Mouse (Mus musculus): ENCODE measurements at regions not wholly inside any gene's neighbourhood (a gene's known extent, or its start where the extent isn't known, plus 50 kb on each side); places are given as distances from the start of the nearest gene placed in this dataset.

DNA sequence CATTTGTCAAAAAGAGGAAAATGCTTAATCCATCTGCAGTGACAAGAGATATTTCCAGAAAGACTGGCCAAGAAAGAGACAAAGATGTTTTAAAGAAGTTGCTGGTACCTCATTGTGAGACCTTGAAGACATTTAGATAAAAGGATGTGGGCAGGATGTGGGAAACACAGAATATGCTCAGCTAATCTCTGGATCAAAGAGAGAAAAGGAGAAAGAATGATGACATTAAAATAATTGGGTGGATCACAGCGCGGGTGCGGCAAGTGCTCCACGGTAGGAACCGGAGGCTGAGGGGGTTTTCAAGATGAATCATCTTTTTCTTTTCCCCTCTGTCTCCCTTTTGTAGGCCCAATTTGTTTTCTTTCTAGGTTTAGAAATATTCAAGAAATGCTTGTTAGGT is 263.0 kb upstream of the Id2 start:
- no peak for ATAC-seq (ENCODE audit: low read depth)
- no peak overlapping the region for H3K4me3 ChIP-seq (ENCODE audit: low read depth, low read length)
- H3K27ac ChIP-seq (ENCODE audit: low read length), result no peak overlapping the region
- no peaks in the 10 kb centered on the region for H3K27me3 ChIP-seq (ENCODE audit: control insufficient read depth, insufficient read depth, low read depth, low read length)
- no peaks in the 10 kb centered on the region for H3K9me3 ChIP-seq (replicated peaks; ENCODE audit: control insufficient read depth, low read length)
- WGBS (ENCODE audit: insufficient replicate concordance), result 84% methylated on average over 5 of the region's 5 CpGs
- no peak overlapping the region for H3K9ac ChIP-seq (ENCODE audit: low read depth, low read length)
- no peaks in the 10 kb centered on the region for H3K36me3 ChIP-seq (ENCODE audit: control insufficient read depth, insufficient read depth)
- no peak overlapping the region for H3K4me2 ChIP-seq (ENCODE audit: low read depth, low read length)
- no peaks in the 10 kb centered on the region for H3K4me1 ChIP-seq (ENCODE audit: control insufficient read depth, low read depth, low read length)

DNA sequence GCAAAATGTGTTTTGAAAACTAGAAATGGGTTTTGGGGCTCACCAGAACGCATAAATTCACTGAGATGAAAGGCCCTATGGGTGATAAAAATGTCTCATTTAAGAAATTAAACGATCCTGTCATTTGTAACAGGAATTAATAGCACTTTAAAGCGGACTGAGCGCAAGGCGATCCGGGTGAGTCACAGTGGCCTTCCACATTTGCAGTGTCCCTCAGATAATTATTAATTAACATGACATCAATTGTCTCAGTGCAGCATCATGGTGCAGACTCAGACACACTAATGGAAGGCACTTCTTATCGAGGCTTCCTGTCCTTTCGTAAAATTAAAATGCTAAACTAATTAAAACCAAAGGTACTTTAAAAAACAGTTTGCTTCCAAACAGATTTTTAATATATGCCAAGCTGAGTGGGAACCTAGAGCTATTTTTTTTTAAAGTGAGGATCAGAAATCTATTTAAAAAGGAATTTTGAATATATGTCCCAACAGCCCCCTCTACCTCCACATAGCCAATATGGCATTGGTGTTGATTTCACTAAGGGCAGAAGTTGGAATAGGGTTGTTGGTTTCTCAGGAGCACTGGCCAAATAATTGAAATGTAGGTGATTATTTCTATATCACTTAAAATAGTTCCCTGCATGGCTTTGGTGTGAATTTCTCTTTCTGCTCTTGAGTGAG is 262.0 kb upstream of the Id2 start:
- no peak overlapping the region for H3K4me2 ChIP-seq (ENCODE audit: low read depth, low read length)
- no peaks in the 10 kb centered on the region for H3K4me1 ChIP-seq (ENCODE audit: control insufficient read depth, low read depth, low read length)
- no peak overlapping the region for H3K27ac ChIP-seq (ENCODE audit: low read length)
- no peak overlapping the region for H3K4me3 ChIP-seq (ENCODE audit: low read depth, low read length)
- no peak for ATAC-seq (ENCODE audit: low read depth)
- no peaks in the 10 kb centered on the region for H3K36me3 ChIP-seq (ENCODE audit: control insufficient read depth, insufficient read depth)
- H3K9me3 ChIP-seq (replicated peaks; ENCODE audit: control insufficient read depth, low read length), result no peaks in the 10 kb centered on the region
- H3K9ac ChIP-seq (ENCODE audit: low read depth, low read length), result no peak overlapping the region
- no peaks in the 10 kb centered on the region for H3K27me3 ChIP-seq (ENCODE audit: control insufficient read depth, insufficient read depth, low read depth, low read length)
- WGBS (ENCODE audit: insufficient replicate concordance), result 68% methylated on average over 8 of the region's 8 CpGs

- H3K27me3 ChIP-seq (ENCODE audit: control insufficient read depth, insufficient read depth, low read depth, low read length), result no peaks in the 10 kb centered on the region
- no peak overlapping the region for H3K4me3 ChIP-seq (ENCODE audit: low read depth, low read length)
- 79% methylated on average over 2 of the region's 2 CpGs for WGBS (ENCODE audit: insufficient replicate concordance)
- no peak overlapping the region for H3K4me2 ChIP-seq (ENCODE audit: low read depth, low read length)
- no peak for ATAC-seq (ENCODE audit: low read depth)
- H3K27ac ChIP-seq (ENCODE audit: low read length), result no peak overlapping the region
- no peaks in the 10 kb centered on the region for H3K9me3 ChIP-seq (replicated peaks; ENCODE audit: control insufficient read depth, low read length)
- no peaks in the 10 kb centered on the region for H3K36me3 ChIP-seq (ENCODE audit: control insufficient read depth, insufficient read depth)
- no peaks in the 10 kb centered on the region for H3K4me1 ChIP-seq (ENCODE audit: control insufficient read depth, low read depth, low read length)
- H3K9ac ChIP-seq (ENCODE audit: low read depth, low read length), result no peak overlapping the region
These were observed 259.8 kb upstream of the Id2 start for GRCm38 (mm10) chr12:25356774-25357173.

DNA sequence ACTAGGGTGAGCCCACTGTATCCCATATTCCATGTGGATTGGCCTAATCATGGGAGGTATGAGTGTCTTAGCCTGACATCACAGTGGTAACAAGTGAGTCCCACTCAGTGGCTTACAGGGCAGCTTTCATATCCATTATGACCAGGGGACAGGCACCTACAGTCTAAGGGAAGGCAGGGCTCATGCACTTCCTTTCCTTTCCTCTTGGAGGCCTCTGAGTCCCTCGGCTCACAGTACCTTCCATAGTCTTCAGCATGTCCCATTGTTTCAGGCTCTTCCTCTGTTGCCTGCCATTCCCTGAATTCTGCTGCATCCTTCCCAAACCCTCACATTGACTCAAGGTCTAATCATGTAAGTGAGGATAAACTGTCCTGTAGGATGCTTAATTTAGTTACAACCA is 258.3 kb upstream of the Id2 start:
- Histone ChIP-seq H3K9me3 (replicated peaks; ENCODE audit: control insufficient read depth, low read length) (no peaks in the 10 kb centered on the region), H3K4me2 (ENCODE audit: low read depth, low read length) (no peak overlapping the region), H3K9ac (ENCODE audit: low read depth, low read length) (no peak overlapping the region), H3K27ac (ENCODE audit: low read length) (no peak overlapping the region), H3K4me3 (ENCODE audit: low read depth, low read length) (no peak overlapping the region), H3K27me3 (ENCODE audit: control insufficient read depth, insufficient read depth, low read depth, low read length) (no peaks in the 10 kb centered on the region), H3K36me3 (ENCODE audit: control insufficient read depth, insufficient read depth) (no peaks in the 10 kb centered on the region), H3K4me1 (ENCODE audit: control insufficient read depth, low read depth, low read length) (no peaks in the 10 kb centered on the region)
- WGBS (ENCODE audit: insufficient replicate concordance), result 47% methylated on average over 1 of the region's 1 CpGs
- ATAC-seq (ENCODE audit: low read depth), result no peak

DNA sequence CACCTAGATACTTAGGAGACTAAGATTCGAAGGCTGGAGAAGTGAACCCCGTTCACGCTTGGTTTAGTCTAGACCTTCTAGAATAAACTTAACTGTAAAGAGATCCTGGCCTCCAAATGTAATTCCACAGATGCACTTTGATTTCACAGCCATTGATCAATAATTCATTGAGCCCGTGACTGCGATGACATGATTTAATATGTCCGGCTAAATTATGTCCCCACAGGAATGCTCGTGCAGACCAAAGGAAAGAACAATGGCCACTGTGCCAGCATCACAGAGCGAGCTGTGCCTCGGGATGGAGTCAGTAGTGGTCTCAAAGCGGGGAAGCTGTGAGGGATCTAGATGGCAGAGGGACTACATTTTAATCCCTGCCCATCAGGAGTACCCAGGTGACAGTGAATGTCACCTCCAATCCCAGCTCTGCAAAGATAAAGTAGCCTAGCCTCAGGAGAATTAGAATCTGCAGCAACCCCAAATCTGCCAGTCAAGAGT is 256.5 kb upstream of the Id2 start:
- WGBS (ENCODE audit: insufficient replicate concordance), result 73% methylated on average over 10 of the region's 10 CpGs
- no peaks in the 10 kb centered on the region for H3K4me1 ChIP-seq (ENCODE audit: control insufficient read depth, low read depth, low read length)
- no peak overlapping the region for H3K27ac ChIP-seq (ENCODE audit: low read length)
- no peaks in the 10 kb centered on the region for H3K27me3 ChIP-seq (ENCODE audit: control insufficient read depth, insufficient read depth, low read depth, low read length)
- ATAC-seq (ENCODE audit: low read depth), result no peak
- no peaks in the 10 kb centered on the region for H3K36me3 ChIP-seq (ENCODE audit: control insufficient read depth, insufficient read depth)
- H3K9ac ChIP-seq (ENCODE audit: low read depth, low read length), result no peak overlapping the region
- no peak overlapping the region for H3K4me3 ChIP-seq (ENCODE audit: low read depth, low read length)
- no peaks in the 10 kb centered on the region for H3K9me3 ChIP-seq (replicated peaks; ENCODE audit: control insufficient read depth, low read length)
- no peak overlapping the region for H3K4me2 ChIP-seq (ENCODE audit: low read depth, low read length)

DNA sequence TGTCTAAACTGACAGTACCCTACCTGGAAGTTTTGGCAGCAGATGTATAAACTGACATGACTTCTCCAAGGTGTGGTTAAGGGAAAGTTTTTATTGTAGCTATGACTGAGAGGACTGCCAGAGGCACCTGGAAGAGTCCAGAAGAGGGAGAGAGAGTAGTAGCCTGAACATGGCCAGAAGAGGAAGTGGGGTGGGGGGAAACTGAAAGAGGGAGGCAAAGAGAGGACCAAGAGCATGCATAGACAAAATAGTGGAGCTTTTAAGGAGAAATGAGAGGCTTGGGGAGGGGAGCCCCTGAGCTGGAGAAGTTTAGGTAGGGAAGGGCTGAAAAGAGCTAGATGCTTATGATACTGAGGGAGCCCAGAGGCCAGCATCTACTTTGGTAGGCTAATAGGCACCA is 255.2 kb upstream of the Id2 start:
- H3K9me3 ChIP-seq (replicated peaks; ENCODE audit: control insufficient read depth, low read length), result no peaks in the 10 kb centered on the region
- H3K4me2 ChIP-seq (ENCODE audit: low read depth, low read length), result no peak overlapping the region
- H3K27me3 ChIP-seq (ENCODE audit: control insufficient read depth, insufficient read depth, low read depth, low read length), result no peaks in the 10 kb centered on the region
- no peak overlapping the region for H3K9ac ChIP-seq (ENCODE audit: low read depth, low read length)
- no peak for ATAC-seq (ENCODE audit: low read depth)
- no peak overlapping the region for H3K4me3 ChIP-seq (ENCODE audit: low read depth, low read length)
- H3K4me1 ChIP-seq (ENCODE audit: control insufficient read depth, low read depth, low read length), result no peaks in the 10 kb centered on the region
- H3K36me3 ChIP-seq (ENCODE audit: control insufficient read depth, insufficient read depth), result no peaks in the 10 kb centered on the region
- H3K27ac ChIP-seq (ENCODE audit: low read length), result no peak overlapping the region

GRCm38 (mm10) chr12:25344354-25344753 is 247.4 kb upstream of the Id2 start:
- Histone ChIP-seq H3K9ac (ENCODE audit: low read depth, low read length) (no peak overlapping the region), H3K4me2 (ENCODE audit: low read depth, low read length) (no peak overlapping the region), H3K9me3 (replicated peaks; ENCODE audit: control insufficient read depth, low read length) (no peaks in the 10 kb centered on the region), H3K4me1 (ENCODE audit: control insufficient read depth, low read depth, low read length) (no peaks in the 10 kb centered on the region), H3K36me3 (ENCODE audit: control insufficient read depth, insufficient read depth) (no peaks in the 10 kb centered on the region), H3K27ac (ENCODE audit: low read length) (no peak overlapping the region), H3K4me3 (ENCODE audit: low read depth, low read length) (no peak overlapping the region), H3K27me3 (ENCODE audit: control insufficient read depth, insufficient read depth, low read depth, low read length) (no peaks in the 10 kb centered on the region)
- ATAC-seq (ENCODE audit: low read depth), result no peak
- WGBS (ENCODE audit: insufficient replicate concordance), result 80% methylated on average over 17 of the region's 17 CpGs

- Histone ChIP-seq H3K9me3 (replicated peaks; ENCODE audit: control insufficient read depth, low read length) (no peaks in the 10 kb centered on the region), H3K36me3 (ENCODE audit: control insufficient read depth, insufficient read depth) (no peaks in the 10 kb centered on the region), H3K9ac (ENCODE audit: low read depth, low read length) (no peak overlapping the region), H3K27me3 (ENCODE audit: control insufficient read depth, insufficient read depth, low read depth, low read length) (no peaks in the 10 kb centered on the region), H3K27ac (ENCODE audit: low read length) (no peak overlapping the region), H3K4me2 (ENCODE audit: low read depth, low read length) (no peak overlapping the region), H3K4me1 (ENCODE audit: control insufficient read depth, low read depth, low read length) (no peaks in the 10 kb centered on the region), H3K4me3 (ENCODE audit: low read depth, low read length) (no peak overlapping the region)
- no peak for ATAC-seq (ENCODE audit: low read depth)
- 37% methylated on average over 1 of the region's 1 CpGs for WGBS (ENCODE audit: insufficient replicate concordance)
These were observed 241.8 kb upstream of the Id2 start for GRCm38 (mm10) chr12:25338771-25339170.

DNA sequence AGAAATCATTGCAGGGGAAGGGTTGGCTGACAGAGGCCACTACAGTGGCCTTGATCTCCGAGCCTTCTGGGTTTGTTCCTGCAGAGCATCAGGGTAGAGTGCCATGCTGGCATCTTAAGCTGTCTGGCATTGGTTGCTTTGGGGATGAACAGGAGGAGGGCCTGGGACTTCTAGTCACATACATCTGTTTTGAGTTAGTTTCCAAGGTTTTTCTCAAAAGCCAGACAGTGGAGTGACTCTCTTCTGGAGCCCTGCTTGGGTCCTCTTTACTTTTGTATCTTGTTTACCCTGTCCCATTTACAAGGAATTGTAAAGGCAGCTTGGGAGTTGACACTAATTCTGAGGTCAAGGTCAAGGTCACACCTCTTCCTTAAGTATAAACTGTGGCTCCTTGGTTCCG is 239.0 kb upstream of the Id2 start:
- H3K27me3 ChIP-seq (ENCODE audit: control insufficient read depth, insufficient read depth, low read depth, low read length), result no peaks in the 10 kb centered on the region
- H3K4me3 ChIP-seq (ENCODE audit: low read depth, low read length), result no peak overlapping the region
- no peak overlapping the region for H3K27ac ChIP-seq (ENCODE audit: low read length)
- no peak overlapping the region for H3K4me2 ChIP-seq (ENCODE audit: low read depth, low read length)
- no peaks in the 10 kb centered on the region for H3K36me3 ChIP-seq (ENCODE audit: control insufficient read depth, insufficient read depth)
- 38% methylated on average over 2 of the region's 2 CpGs for WGBS (ENCODE audit: insufficient replicate concordance)
- ATAC-seq (ENCODE audit: low read depth), result no peak
- H3K9me3 ChIP-seq (replicated peaks; ENCODE audit: control insufficient read depth, low read length), result no peaks in the 10 kb centered on the region
- H3K4me1 ChIP-seq (ENCODE audit: control insufficient read depth, low read depth, low read length), result no peaks in the 10 kb centered on the region
- no peak overlapping the region for H3K9ac ChIP-seq (ENCODE audit: low read depth, low read length)
